Mouse (Mus musculus): Measurements from ENCODE around the gene AC140267.1. TPM values are rescaled to one million over a fixed set of nuclear protein-coding genes. Genes with fewer than 3 reads are reported as not detected.
A peak's percentile ranks its signal among the peaks of the same experiment; 100 is the strongest.

The AC140267.1 gene
- polyA plus RNA-seq, 1 experiment: not detected

DNA sequence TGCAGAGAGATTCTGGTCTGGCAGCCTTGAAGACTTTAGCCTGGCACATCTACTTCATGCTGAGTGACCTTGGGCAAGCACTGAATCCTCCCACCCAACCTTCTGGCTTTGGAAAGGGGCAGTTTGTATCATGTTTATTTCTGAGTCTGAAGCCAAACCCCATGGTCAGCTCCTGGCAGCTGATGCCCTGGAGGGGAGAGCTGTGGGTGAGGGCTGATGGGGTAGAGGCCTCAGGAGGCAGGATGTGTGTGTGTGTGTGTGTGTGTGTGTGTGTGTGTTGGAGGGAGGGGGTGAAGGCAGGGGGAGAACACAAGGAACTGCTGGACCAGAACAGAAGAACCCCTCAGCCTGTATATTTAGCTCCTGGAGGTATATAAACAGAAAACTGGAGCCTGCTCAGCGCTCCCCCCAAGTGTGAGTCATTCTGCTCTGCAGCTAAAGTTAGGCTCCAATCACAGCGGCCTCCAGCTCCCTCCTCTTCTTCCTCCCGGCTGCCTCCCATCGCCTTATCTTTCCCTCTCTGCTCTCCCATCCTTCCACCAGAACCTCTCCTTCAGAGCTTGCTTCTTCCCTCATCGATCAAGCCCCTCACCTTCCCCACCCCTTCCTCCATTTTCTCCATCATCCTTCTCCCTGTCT, 42.6 kb downstream of the AC140267.1 start:
- H3K27ac ChIP-seq (ENCODE audit: insufficient read depth, low read length): no peak overlapping the region
- H3K9ac ChIP-seq (ENCODE audit: low read depth, poor library complexity, severe bottlenecking): no peak overlapping the region
- H3K4me3 ChIP-seq (ENCODE audit: low read depth, low read length): no peak overlapping the region
- TF ChIP-seq POLR2A (IDR thresholded peaks at IDR 0.05; ENCODE audit: insufficient read depth, low read length) (no peak), CTCF (IDR thresholded peaks at IDR 0.05; ENCODE audit: low read depth, low read length) (no peak), EP300 (IDR thresholded peaks at IDR 0.05; ENCODE audit: insufficient read depth, low read depth, low read length) (no peak)
- no peaks in the 10 kb centered on the region for H3K36me3 ChIP-seq (ENCODE audit: control insufficient read depth, insufficient read depth, low read length, poor library complexity, severe bottlenecking)
- H3K9me3 ChIP-seq (replicated peaks; ENCODE audit: control insufficient read depth, insufficient read depth, low read length, poor library complexity, severe bottlenecking): no peaks in the 10 kb centered on the region
- no peaks in the 10 kb centered on the region for H3K4me1 ChIP-seq (ENCODE audit: control insufficient read depth, insufficient read depth, low read length)
- no peaks in the 10 kb centered on the region for H3K27me3 ChIP-seq (ENCODE audit: control insufficient read depth, insufficient read depth, low read length, poor library complexity, severe bottlenecking)

DNA sequence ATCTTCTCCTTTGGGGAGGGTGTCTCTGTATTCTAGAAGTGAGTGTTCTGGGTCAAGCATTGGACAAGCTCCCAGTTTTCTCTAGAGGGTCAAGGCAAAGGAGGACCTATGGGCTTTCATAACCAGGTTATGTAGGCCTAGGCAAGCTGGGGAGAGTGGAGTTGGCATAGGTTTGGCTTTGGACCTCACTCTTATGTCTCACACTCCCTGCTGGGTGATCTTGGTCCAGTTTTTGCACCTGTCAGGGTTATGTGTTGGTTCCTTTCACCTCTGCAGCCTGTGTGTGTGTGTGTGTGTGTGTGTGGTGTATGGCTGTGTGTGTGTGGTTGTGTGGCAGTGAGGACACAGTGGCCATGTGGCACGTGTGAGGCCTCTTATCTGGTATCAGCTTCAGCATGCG, 43.4 kb downstream of the AC140267.1 start:
- Histone ChIP-seq H3K36me3 (ENCODE audit: control insufficient read depth, insufficient read depth, low read length, poor library complexity, severe bottlenecking) (no peaks in the 10 kb centered on the region), H3K27me3 (ENCODE audit: control insufficient read depth, insufficient read depth, low read length, poor library complexity, severe bottlenecking) (no peaks in the 10 kb centered on the region), H3K4me1 (ENCODE audit: control insufficient read depth, insufficient read depth, low read length) (no peaks in the 10 kb centered on the region), H3K4me3 (ENCODE audit: low read depth, low read length) (no peak overlapping the region), H3K9ac (ENCODE audit: low read depth, poor library complexity, severe bottlenecking) (no peak overlapping the region), H3K9me3 (replicated peaks; ENCODE audit: control insufficient read depth, insufficient read depth, low read length, poor library complexity, severe bottlenecking) (no peaks in the 10 kb centered on the region), H3K27ac (ENCODE audit: insufficient read depth, low read length) (no peak overlapping the region)
- TF ChIP-seq POLR2A (IDR thresholded peaks at IDR 0.05; ENCODE audit: insufficient read depth, low read length): no peak
- no peak for TF ChIP-seq EP300 (IDR thresholded peaks at IDR 0.05; ENCODE audit: insufficient read depth, low read depth, low read length)
- TF ChIP-seq CTCF (IDR thresholded peaks at IDR 0.05; ENCODE audit: low read depth, low read length): no peak

DNA sequence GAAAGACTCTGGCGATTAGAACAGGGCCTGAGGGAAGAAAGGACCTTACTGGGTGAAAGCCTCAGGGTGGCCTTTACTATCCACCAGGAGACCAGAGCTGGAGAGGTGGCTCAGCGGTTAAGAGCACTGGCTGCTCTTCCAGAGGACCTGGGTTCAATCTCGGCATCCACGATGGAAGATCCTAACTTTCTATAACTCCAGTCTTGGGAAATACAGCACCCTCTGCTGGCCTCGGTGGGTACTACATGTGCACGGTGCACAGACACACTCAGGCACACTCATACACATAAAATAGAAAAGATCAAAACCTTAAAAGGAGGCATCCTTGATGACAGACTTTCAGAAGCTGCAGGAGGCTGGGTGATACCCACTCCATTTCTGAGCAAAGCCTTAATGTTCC, 45.0 kb downstream of the AC140267.1 start:
- Histone ChIP-seq H3K9ac (ENCODE audit: low read depth, poor library complexity, severe bottlenecking) (no peak overlapping the region), H3K36me3 (ENCODE audit: control insufficient read depth, insufficient read depth, low read length, poor library complexity, severe bottlenecking) (no peaks in the 10 kb centered on the region), H3K27ac (ENCODE audit: insufficient read depth, low read length) (no peak overlapping the region), H3K9me3 (replicated peaks; ENCODE audit: control insufficient read depth, insufficient read depth, low read length, poor library complexity, severe bottlenecking) (no peaks in the 10 kb centered on the region), H3K4me3 (ENCODE audit: low read depth, low read length) (no peak overlapping the region), H3K4me1 (ENCODE audit: control insufficient read depth, insufficient read depth, low read length) (no peaks in the 10 kb centered on the region), H3K27me3 (ENCODE audit: control insufficient read depth, insufficient read depth, low read length, poor library complexity, severe bottlenecking) (no peaks in the 10 kb centered on the region)
- TF ChIP-seq CTCF (IDR thresholded peaks at IDR 0.05; ENCODE audit: low read depth, low read length) (peak; percentile 82), EP300 (IDR thresholded peaks at IDR 0.05; ENCODE audit: insufficient read depth, low read depth, low read length) (no peak), POLR2A (IDR thresholded peaks at IDR 0.05; ENCODE audit: insufficient read depth, low read length) (no peak)

Other genes starting within 250 kb of the AC140267.1 start
- gene Pdgfb, start 220.9 kb upstream of the AC140267.1 start, polyA plus RNA-seq (2011; ENCODE audit: insufficient read depth, insufficient read length, low read depth, missing spikeins): 16.8 and 17.1 TPM in 2 replicates
- gene Syngr1, start 144.5 kb upstream of the AC140267.1 start, polyA plus RNA-seq (2011; ENCODE audit: insufficient read depth, insufficient read length, low read depth, missing spikeins): 30.7 and 32.3 TPM in 2 replicates
- 2,815 and 3,044 TPM in 2 replicates for gene Rpl3, start 144.0 kb upstream of the AC140267.1 start, polyA plus RNA-seq (2011; ENCODE audit: insufficient read depth, insufficient read length, low read depth, missing spikeins)
- gene Tab1, start 102.7 kb upstream of the AC140267.1 start, polyA plus RNA-seq (2011; ENCODE audit: insufficient read depth, insufficient read length, low read depth, missing spikeins): 13.5 and 15.6 TPM in 2 replicates
- 6.2 and 6.3 TPM in 2 replicates for gene Mgat3, start 62.1 kb upstream of the AC140267.1 start, polyA plus RNA-seq (2011; ENCODE audit: insufficient read depth, insufficient read length, low read depth, missing spikeins)
- gene Mief1, start 1.8 kb upstream of the AC140267.1 start, polyA plus RNA-seq (2011; ENCODE audit: insufficient read depth, insufficient read length, low read depth, missing spikeins): 35.7 and 38.4 TPM in 2 replicates
- 193 and 198 TPM in 2 replicates for gene Atf4, start 19.3 kb downstream of the AC140267.1 start, polyA plus RNA-seq (2011; ENCODE audit: insufficient read depth, insufficient read length, low read depth, missing spikeins)
- 28.1 and 33.2 TPM in 2 replicates for gene Rps19bp1, start 28.5 kb downstream of the AC140267.1 start, polyA plus RNA-seq (2011; ENCODE audit: insufficient read depth, insufficient read length, low read depth, missing spikeins)
- not detected in 2 replicates for gene Cacna1i, start 51.4 kb downstream of the AC140267.1 start, polyA plus RNA-seq (2011; ENCODE audit: insufficient read depth, insufficient read length, low read depth, missing spikeins)